Mouse (Mus musculus) granulocyte monocyte progenitor cell, adult 5-6 weeks (primary cell): Measurements from ENCODE around the gene Pla2g4e. TPM values are rescaled to one million over a fixed set of nuclear protein-coding genes. Genes with fewer than 3 reads are reported as not detected.

Source experiments
- ATAC-seq: replicated peaks from 2 replicates; pipeline ENCODE4 v1.8.0; 2016; ENCODE audit warnings: mild to moderate bottlenecking, moderate TSS enrichment, inconsistent platforms; ENCODE audit not compliant: poor library complexity, severe bottlenecking
- total RNA-seq, 2 experiments: library from RNA; stranded (forward) in 1 of 2; stranded (reverse) in 1 of 2; fragments of 200-712, 200-1000 nt in 1 of 2; fragments of >200 nt in 1 of 2; fragmentation: Nextera tagmentation in 1 of 2; gene quantifications; 2 replicates each; pipeline ENCODE4 v1.2.3; 2014 to 2017

The Pla2g4e gene
- total RNA-seq (2014; fragmentation: Nextera tagmentation) (not detected in 2 replicates), total RNA-seq (2017) (not detected in 2 replicates)

GRCm38 (mm10) chr2:120244679-120245420 is at the start of gene Pla2g4e:
Pla2g4e (minus strand) TSS chr2:120245335.
- no peak for ATAC-seq

GRCm38 (mm10) chr2:120291471-120292078 is 46.4 kb upstream of the Pla2g4e start:
- ATAC-seq = no peak

GRCm38 (mm10) chr2:120288995-120289394 is 43.9 kb upstream of the Pla2g4e start, which contains the start of gene Pla2g4d:
Pla2g4d (minus strand) TSS chr2:120289197.
- no peak for ATAC-seq

GRCm38 (mm10) chr2:120288401-120288800 is 43.3 kb upstream of the Pla2g4e start:
- no peak for ATAC-seq

- ATAC-seq = 0 out of 2 replicates have a peak, but pooled peaks have one; percentile 9
These were observed 40.5 kb upstream of the Pla2g4e start for GRCm38 (mm10) chr2:120285639-120286038.

- ATAC-seq = no peak
These were observed 39.6 kb upstream of the Pla2g4e start for GRCm38 (mm10) chr2:120284705-120285104.

GRCm38 (mm10) chr2:120284094-120284493 is 39.0 kb upstream of the Pla2g4e start:
- no peak for ATAC-seq

GRCm38 (mm10) chr2:120283550-120283949 is 38.4 kb upstream of the Pla2g4e start:
- ATAC-seq = no peak

- ATAC-seq = no peak
These were observed 36.1 kb upstream of the Pla2g4e start for GRCm38 (mm10) chr2:120281221-120281620.

GRCm38 (mm10) chr2:120279961-120280360 is 34.8 kb upstream of the Pla2g4e start:
- ATAC-seq = peak; percentile 61; the same call in 1 of the 2 replicates

GRCm38 (mm10) chr2:120276951-120277350 is 31.8 kb upstream of the Pla2g4e start:
- ATAC-seq = no peak

GRCm38 (mm10) chr2:120268635-120269034 is 23.5 kb upstream of the Pla2g4e start:
- no peak for ATAC-seq

GRCm38 (mm10) chr2:120265523-120265922 is 20.4 kb upstream of the Pla2g4e start:
- ATAC-seq = no peak

- no peak for ATAC-seq
These were observed 19.7 kb upstream of the Pla2g4e start for GRCm38 (mm10) chr2:120264858-120265257.

- ATAC-seq = no peak
These were observed 17.7 kb upstream of the Pla2g4e start for GRCm38 (mm10) chr2:120262876-120263275.

GRCm38 (mm10) chr2:120261346-120261745 is 16.2 kb upstream of the Pla2g4e start:
- ATAC-seq = no peak

GRCm38 (mm10) chr2:120256259-120256658 is 11.1 kb upstream of the Pla2g4e start:
- no peak for ATAC-seq

GRCm38 (mm10) chr2:120252644-120253043 is 7.5 kb upstream of the Pla2g4e start:
- peak; percentile 93 for ATAC-seq

GRCm38 (mm10) chr2:120245421-120246016 is 384 bp upstream of the Pla2g4e start:
- ATAC-seq = no peak

GRCm38 (mm10) chr2:120243995-120244394 is 1.1 kb downstream of the Pla2g4e start:
- no peak for ATAC-seq

- no peak for ATAC-seq
These were observed 2.2 kb downstream of the Pla2g4e start for GRCm38 (mm10) chr2:120242791-120243467.
